Mouse (Mus musculus): ENCODE results near the gene 5330417C22Rik. TPM values are rescaled to one million over a fixed set of nuclear protein-coding genes. Genes with fewer than 3 reads are reported as not detected.

The 5330417C22Rik gene
- total RNA-seq, 2 experiments from 2014 or later = 33.5 to 35.2 TPM

DNA sequence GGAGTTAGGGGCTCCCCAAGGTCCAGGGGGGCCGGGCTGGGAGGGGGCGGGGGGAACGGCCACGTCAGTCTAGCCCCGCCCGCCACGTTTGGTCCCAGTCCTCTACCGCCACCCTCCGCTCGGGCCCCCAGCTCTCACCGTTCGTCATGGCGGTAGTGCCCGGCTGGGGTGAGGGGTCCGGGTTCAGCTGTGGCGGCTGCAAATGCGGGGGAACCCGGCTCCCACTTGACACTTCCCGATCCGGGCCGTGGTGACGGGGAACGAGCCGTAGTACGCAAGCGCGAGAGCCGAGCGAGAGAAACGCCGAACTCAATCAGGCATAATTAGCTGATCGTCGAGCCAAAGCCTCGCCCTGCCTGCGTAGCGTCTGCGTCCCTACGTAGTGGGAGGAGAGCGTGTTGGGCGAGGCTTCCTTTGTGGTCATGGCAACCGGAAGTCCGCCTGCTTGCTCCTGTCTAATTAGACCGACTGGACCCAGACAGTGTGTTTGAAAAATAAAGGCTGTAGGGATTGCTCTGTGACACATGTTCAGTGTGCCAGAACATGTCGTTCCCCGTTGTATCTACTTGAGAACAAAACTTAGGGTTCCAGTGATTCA is 25.9 kb upstream of the 5330417C22Rik start, which contains the start of gene Tmem167b:
Gene Tmem167b, minus strand, starts transcription at position 334 of the 598 bp plus-strand sequence.
- peak; percentile 97 to 98 for DNase-seq (ENCODE audit: extremely low spot score in 1 of 2, low spot score in 2 of 2)
- Histone ChIP-seq H3K27ac (peak within 1 kb of the TSS; percentile 96), H3K4me3 (peak within 1 kb of the TSS; percentile 76)
- no peak for TF ChIP-seq CTCF (IDR thresholded peaks at IDR 0.05)
- intact Hi-C loops (cut with DNase I) = loop anchor here (1.0 to 10.0 kb wide), 4 partner anchors 8 to 277 kb away; partner anchors contain the start of gene Sort1

DNA sequence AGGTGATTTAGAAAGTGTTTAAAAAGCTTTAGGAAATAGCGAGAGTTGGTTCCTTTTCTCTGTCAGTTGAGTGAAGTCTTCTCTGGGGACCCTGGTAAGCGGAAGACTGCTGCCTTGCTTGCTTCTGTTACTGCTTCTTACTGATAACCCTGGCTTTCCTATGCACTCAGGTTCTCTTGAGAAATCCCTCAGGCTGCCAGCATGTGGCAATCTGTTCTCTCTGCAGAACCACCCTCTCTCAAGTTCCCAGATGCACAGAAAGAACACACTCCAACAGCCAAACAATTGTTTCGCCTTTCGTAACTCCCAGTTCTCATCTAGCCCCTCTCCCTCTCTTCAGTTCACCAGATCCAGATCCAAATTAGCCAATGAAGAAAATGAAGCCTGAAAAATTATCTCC is 21.6 kb upstream of the 5330417C22Rik start:
- DNase-seq (ENCODE audit: extremely low spot score in 1 of 2, low spot score in 2 of 2) = no peak
- H3K27ac ChIP-seq = no peak overlapping the region
- intact Hi-C loops (cut with DNase I) = loop anchor here (10.0 kb wide), 1 partner anchor 767 kb away; no protein-coding TSS in a partner anchor

DNA sequence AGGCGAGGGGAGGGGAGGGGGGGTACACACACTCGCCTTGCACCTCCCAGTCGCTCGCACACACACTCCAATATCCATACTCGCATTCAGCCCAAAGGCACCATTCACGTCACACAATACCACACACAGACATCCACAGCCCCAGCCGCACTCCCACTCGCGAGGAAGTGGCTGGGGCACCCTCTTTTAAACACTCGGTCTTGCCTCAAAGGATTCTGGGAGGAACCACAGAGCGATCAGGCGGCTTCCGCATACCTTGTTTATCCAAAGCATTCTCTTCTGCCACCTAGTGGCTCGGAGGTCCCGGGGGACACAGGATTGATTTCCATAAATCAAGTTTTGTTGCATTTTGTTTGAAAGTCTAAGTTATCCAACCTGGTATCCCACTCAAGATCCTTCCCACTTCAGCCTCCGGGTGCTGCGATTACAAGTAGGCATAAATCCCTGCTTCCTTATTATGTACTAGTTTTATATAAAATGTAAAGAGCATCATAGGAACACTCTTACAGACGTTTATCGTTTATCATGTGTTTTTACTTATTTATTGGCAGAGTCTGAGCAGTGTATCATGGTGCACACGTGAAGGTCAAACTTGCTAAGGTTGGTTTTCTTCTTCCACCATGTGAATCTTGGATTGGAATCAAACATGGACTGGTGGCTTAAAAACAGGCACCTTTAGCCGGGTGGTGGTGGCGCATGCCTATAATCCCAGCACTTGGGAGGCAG is 18.4 kb upstream of the 5330417C22Rik start:
- peak; percentile 95 for TF ChIP-seq CTCF (IDR thresholded peaks at IDR 0.05)
- DNase-seq (ENCODE audit: extremely low spot score in 1 of 2, low spot score in 2 of 2) = peak; percentile 93
- Histone ChIP-seq H3K4me3 (peak overlapping the region; percentile 82), H3K27ac (peak overlapping the region; percentile 97)
- intact Hi-C loops (cut with DNase I) = loop anchor here (1.0 to 10.0 kb wide), 3 partner anchors 8 to 770 kb away; partner anchors contain the start of gene Tmem167b

More for the DNA sequence above, 21.6 kb upstream of the 5330417C22Rik start:
- TF ChIP-seq CTCF (IDR thresholded peaks at IDR 0.05) = no peak
- H3K4me3 ChIP-seq = no peak overlapping the region

DNA sequence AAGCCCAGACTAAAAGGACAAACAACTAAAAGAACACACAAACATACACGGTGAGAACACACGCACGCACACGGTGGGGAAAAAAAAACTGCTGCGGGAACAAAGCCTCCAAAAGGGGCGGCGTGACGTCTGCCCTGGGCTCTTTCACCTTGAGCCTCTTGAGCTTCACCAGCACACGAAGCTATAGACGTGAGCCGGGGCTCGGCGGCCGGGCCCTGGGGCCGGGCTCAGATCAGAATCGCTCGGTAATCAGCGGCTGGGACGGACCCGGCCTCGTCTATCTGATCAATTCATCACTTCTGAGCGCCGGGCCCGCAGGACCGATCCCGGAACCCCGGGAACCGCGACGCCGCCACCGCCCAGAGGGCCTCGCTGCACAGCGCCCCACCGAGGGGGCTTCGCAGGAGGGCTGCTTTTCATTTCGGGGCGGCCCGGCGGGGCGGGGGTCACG is 17.8 kb upstream of the 5330417C22Rik start:
- intact Hi-C loops (cut with DNase I) = loop anchor here (1.0 to 10.0 kb wide), 3 partner anchors 8 to 771 kb away; partner anchors contain the start of gene Tmem167b
- no peak for DNase-seq (ENCODE audit: extremely low spot score in 1 of 2, low spot score in 2 of 2)
- H3K4me3 ChIP-seq = peak overlapping the region; percentile 82
- TF ChIP-seq CTCF (IDR thresholded peaks at IDR 0.05) = no peak
- H3K27ac ChIP-seq = peak overlapping the region; percentile 97

DNA sequence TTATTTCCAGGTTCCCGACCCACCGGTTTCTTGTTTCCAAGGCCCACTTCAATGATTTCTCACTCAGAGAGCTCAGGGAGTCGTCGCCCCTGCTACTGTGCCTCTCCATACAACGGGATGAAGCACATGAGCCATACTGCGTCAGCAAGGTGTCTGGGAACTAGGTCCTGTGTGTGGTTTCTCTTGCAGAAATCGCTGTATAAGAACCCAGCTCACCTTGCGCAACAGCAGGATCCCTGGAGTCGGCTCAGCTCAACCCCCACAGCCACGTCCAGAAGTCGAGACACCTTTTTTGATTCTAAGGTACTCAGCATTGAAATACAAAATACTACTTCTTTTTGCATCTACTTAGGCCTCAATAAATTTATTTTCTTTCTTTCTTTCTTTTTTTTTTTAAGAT is 6.0 kb upstream of the 5330417C22Rik start:
- DNase-seq (ENCODE audit: extremely low spot score in 1 of 2, low spot score in 2 of 2) = no peak
- intact Hi-C loops (cut with DNase I) = no loop called here
- no peak overlapping the region for H3K27ac ChIP-seq
- no peak for TF ChIP-seq CTCF (IDR thresholded peaks at IDR 0.05)
- no peak overlapping the region for H3K4me3 ChIP-seq

DNA sequence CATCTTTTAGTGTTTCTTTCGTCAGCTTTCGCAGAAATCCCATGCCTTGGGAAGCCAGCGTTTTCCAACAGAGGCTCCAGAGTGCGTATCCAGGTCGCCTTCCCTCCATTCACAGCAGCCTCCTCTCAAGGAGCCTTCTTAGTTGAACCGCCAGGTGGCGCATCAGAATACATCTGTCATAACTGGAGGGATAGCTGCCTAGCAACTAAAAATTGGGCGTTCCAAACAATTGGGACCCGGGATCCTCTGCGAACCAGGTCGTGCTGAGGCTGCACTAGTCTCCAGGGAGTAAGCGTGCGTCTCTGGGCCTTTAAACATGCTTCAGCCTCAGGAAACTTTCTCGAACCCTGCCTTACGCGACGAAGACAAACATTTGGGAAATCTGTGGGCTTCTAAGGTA is 967 bp upstream of the 5330417C22Rik start:
- intact Hi-C loops (cut with DNase I) = loop anchor here (1.0 kb wide), 1 partner anchor 17 kb away; no protein-coding TSS in a partner anchor
- Histone ChIP-seq H3K27ac (peak overlapping the region; percentile 96), H3K4me3 (peak overlapping the region; percentile 60)
- peak; percentile 86 to 89 for DNase-seq (ENCODE audit: extremely low spot score in 1 of 2, low spot score in 2 of 2)
- peak; percentile 88 for TF ChIP-seq CTCF (IDR thresholded peaks at IDR 0.05)

DNA sequence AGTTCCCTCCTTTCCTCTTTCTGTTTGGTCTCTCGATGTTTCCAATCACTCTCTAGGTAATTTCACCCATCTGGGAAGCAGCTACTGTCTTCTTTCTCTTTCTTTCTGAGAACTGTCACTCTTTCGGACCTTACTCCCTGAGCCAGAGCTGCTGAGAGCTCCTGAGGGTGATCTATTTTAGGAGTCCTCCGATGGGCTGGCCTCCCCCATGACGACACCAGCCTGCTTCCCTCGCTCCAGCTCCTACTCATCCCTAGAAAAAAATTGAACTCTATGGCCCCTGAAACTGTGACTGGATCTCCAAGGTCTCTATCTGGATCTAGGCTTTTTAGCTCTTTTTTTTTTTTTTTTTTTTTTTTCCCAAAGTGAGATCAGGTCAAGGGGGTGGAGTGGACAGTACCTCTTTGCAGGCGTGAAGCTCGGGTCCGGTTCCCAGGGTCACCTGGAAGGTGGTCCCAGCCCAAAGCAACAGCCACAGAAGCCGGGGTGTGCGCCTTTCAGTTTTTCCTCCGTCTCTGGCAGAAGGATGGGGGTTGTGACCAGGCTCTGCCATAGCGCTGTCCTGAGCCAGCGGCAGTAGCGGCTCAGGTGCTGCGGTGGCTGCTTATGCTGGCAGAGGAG is 330 bp downstream of the 5330417C22Rik start:
- Histone ChIP-seq H3K27ac (peak overlapping the region; percentile 96), H3K4me3 (peak overlapping the region; percentile 60)
- TF ChIP-seq CTCF (IDR thresholded peaks at IDR 0.05) = no peak
- intact Hi-C loops (cut with DNase I) = no loop called here
- no peak for DNase-seq (ENCODE audit: extremely low spot score in 1 of 2, low spot score in 2 of 2)

DNA sequence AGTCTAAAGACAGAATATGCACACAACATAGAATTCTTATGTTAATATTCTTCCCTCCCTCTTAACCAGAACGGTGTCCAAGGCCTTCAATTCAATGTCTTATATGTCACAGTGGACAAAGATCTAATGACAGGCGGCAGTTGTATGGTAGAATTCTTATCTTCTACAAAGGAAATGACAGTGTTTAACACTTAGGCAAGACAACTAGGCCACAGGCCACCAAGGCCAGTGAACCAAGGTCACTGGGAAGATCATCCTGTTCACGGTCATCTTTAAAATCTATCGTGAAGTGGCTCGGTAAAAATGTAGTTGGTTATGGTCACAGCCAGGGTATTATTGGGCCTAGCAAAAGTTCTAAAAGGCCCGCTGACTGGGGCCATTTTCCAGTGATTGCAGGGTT is 2.4 kb downstream of the 5330417C22Rik start, which contains the start of gene 1700013F07Rik:
Gene 1700013F07Rik, plus strand, starts transcription at position 200 of the 400 bp plus-strand sequence.
- Histone ChIP-seq H3K27ac (no peak within 1 kb of the TSS), H3K4me3 (no peak within 1 kb of the TSS)
- no peak for TF ChIP-seq CTCF (IDR thresholded peaks at IDR 0.05)
- DNase-seq (ENCODE audit: extremely low spot score in 1 of 2, low spot score in 2 of 2) = no peak
- intact Hi-C loops (cut with DNase I) = no loop called here

DNA sequence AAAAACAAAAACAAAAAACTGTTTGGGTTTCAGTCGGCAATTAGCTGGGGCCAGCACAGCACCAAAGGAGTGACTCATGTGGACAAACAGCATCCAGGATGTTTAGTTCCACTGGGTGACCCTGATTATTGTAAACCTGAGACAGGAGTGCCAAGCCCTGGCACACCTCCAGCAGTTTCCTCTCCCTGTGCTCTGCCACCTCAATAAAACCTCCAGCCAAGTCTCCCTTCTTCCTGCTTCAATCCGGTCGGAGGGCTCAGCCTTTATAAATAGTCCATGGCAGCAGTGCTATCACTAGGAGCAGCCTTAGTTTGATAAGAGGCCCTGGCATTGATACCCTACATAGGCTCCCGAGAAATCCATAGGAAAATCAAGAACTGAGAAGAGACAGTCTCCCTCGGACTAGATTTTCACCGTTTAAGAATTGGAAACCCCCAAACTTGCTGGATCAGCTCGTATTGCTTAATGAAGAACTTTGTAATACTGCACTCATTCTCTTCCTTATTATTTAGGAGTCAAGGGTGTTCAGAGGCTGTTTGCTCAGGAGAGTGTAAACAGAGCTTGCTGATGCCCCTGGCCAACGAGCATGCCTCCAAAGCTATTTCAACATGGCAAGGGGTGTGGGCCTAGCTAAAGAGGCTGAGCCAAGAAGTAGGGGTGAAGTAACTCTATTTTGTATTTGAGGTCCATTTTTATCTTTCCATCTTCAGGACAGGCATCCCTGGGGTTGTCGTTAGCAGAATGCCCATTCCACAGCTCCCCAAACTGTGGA is 3.0 kb downstream of the 5330417C22Rik start:
- no peak overlapping the region for H3K4me3 ChIP-seq
- DNase-seq (ENCODE audit: extremely low spot score in 1 of 2, low spot score in 2 of 2) = no peak
- H3K27ac ChIP-seq = no peak overlapping the region
- no peak for TF ChIP-seq CTCF (IDR thresholded peaks at IDR 0.05)
- intact Hi-C loops (cut with DNase I) = no loop called here

DNA sequence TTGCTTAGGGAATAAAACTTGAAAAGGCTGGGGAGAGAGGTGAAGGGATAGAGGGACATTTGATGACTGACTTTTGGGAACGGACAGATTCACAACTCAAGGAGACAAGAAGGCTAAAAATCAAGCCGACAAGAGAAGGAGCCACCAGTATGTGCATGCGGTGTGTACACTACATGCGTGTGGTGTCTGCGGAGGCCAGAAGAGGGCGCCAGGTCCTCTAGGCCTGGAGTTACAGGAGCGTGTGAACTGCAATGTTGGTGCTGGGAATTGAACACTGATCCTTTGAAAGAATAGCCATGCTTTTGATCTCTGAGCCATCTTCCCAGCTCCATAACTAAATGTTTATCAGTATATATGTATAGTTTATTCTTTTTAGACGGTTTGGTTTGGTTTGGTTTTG is 7.8 kb downstream of the 5330417C22Rik start:
- Histone ChIP-seq H3K27ac (no peak overlapping the region), H3K4me3 (no peak overlapping the region)
- TF ChIP-seq CTCF (IDR thresholded peaks at IDR 0.05) = peak; percentile 4; the same call in 1 of the 2 replicates
- no peak for DNase-seq (ENCODE audit: extremely low spot score in 1 of 2, low spot score in 2 of 2)
- intact Hi-C loops (cut with DNase I) = no loop called here

DNA sequence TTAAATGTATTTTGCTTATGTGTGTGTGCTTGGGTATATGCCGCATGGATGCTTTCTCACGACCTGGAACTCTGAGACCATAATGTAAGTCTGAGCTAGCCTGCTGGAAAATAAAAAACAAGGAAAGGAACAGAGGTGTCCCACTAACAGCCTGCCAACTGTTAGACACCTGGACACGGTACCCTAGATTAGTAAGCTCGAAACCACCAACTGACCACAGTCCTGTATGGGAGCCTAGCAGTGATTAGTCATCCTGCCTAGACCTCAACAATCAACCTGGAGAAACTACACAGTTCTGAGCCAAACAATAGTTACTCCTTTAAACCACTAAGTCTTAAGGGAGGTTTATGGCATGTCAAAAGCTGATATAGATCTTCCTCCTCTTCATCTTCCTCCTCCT is 12.9 kb downstream of the 5330417C22Rik start:
- Histone ChIP-seq H3K27ac (no peak overlapping the region), H3K4me3 (no peak overlapping the region)
- no peak for DNase-seq (ENCODE audit: extremely low spot score in 1 of 2, low spot score in 2 of 2)
- TF ChIP-seq CTCF (IDR thresholded peaks at IDR 0.05) = no peak
- intact Hi-C loops (cut with DNase I) = no loop called here

Measured in left cerebral cortex, adult 2 months (tissue).